Mouse (Mus musculus): ENCODE results near the gene Cd164l2. TPM values are rescaled to one million over a fixed set of nuclear protein-coding genes. Genes with fewer than 3 reads are reported as not detected.

Cd164l2 gene
- polyA plus RNA-seq, 1 experiment from 2014 or later, result 2.2 TPM

GRCm38 (mm10) chr4:133227636-133228035 is 15.7 kb downstream of the Cd164l2 start:
- ATAC-seq (ENCODE audit: insufficient number of reproducible peaks, insufficient read depth, low FRiP score, low TSS enrichment), result no peak
- Histone ChIP-seq H3K27ac (no peak overlapping the region), H3K9ac (no peak overlapping the region), H3K4me3 (no peak overlapping the region), H3K4me2 (replicated peaks) (no peak overlapping the region), H3K9me3 (no peaks in the 10 kb centered on the region), H3K27me3 (0 out of 2 replicates have a peak, but pooled peaks cover 3% of the 10 kb centered on the region), H3K4me1 (peaks cover 14% of the 10 kb centered on the region; the same call in 1 of the 2 replicates), H3K36me3 (no peaks in the 10 kb centered on the region)
- 51% methylated on average over 8 of the region's 8 CpGs for WGBS

DNA sequence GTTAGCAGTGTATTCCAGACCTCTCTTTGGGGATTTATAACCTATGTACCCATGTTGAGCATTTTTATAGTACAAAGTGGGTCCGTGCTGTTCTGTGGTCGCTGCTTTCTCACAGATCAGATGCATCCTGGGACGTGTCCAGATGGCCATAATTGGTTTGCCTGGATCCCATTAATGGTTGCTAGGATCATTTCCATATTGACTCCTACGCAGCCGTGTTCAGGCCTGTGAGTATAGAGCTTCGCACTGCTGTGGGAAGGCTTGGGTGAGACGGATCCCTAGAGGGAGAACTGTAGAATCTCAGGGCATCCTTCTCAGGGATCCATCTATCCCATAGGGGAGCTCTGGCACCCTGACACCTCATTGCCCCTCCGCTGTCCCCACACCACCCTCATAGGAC is 17.7 kb downstream of the Cd164l2 start:
- Histone ChIP-seq H3K36me3 (no peaks in the 10 kb centered on the region), H3K27ac (peak overlapping the region; percentile 30), H3K9ac (no peak overlapping the region), H3K27me3 (0 out of 2 replicates have a peak, but pooled peaks cover 3% of the 10 kb centered on the region), H3K4me3 (no peak overlapping the region), H3K4me2 (replicated peaks) (no peak overlapping the region), H3K4me1 (0 out of 2 replicates have a peak, but pooled peaks cover 6% of the 10 kb centered on the region), H3K9me3 (no peaks in the 10 kb centered on the region)
- 50% methylated on average over 8 of the region's 8 CpGs for WGBS
- no peak for ATAC-seq (ENCODE audit: insufficient number of reproducible peaks, insufficient read depth, low FRiP score, low TSS enrichment)

- no peak overlapping the region for H3K4me3 ChIP-seq
- no peaks in the 10 kb centered on the region for H3K36me3 ChIP-seq
- H3K27me3 ChIP-seq, result no peaks in the 10 kb centered on the region
- H3K4me1 ChIP-seq, result 0 out of 2 replicates have a peak, but pooled peaks cover 6% of the 10 kb centered on the region
- WGBS, result 49% methylated on average over 10 of the region's 10 CpGs
- no peak; the same call in 1 of the 2 replicates for ATAC-seq (ENCODE audit: insufficient number of reproducible peaks, insufficient read depth, low FRiP score, low TSS enrichment)
- H3K9me3 ChIP-seq, result no peaks in the 10 kb centered on the region
- no peak overlapping the region for H3K9ac ChIP-seq
- no peak overlapping the region for H3K27ac ChIP-seq
- H3K4me2 ChIP-seq (replicated peaks), result no peak overlapping the region
Observed at GRCm38 (mm10) chr4:133233285-133233976, 21.5 kb downstream of the Cd164l2 start.

DNA sequence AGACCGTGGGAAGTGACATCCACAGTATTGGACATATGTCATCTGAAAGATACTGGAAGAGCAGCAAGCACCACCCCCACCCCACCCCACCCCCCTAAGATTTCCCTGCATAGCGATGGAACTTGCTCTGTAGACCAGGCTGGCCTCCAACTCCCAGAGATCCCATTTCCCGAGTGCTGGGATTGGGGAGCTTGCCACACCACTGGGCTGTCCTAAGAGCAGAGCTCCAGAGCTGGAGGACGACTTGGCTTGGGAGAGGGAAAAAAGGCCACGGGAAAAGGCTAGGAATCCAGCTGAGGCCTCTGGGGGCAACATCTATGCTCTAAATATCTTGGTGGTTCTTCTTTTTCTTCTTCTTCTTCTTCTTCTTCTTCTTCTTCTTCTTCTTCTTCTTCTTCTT is 22.8 kb downstream of the Cd164l2 start:
- WGBS, result 68% methylated on average over 5 of the region's 5 CpGs
- no peaks in the 10 kb centered on the region for H3K9me3 ChIP-seq
- H3K27me3 ChIP-seq, result no peaks in the 10 kb centered on the region
- H3K4me2 ChIP-seq (replicated peaks), result no peak overlapping the region
- H3K4me3 ChIP-seq, result no peak overlapping the region
- H3K9ac ChIP-seq, result no peak overlapping the region
- H3K27ac ChIP-seq, result no peak overlapping the region
- H3K4me1 ChIP-seq, result 0 out of 2 replicates have a peak, but pooled peaks cover 3% of the 10 kb centered on the region
- no peaks in the 10 kb centered on the region for H3K36me3 ChIP-seq
- no peak for ATAC-seq (ENCODE audit: insufficient number of reproducible peaks, insufficient read depth, low FRiP score, low TSS enrichment)

DNA sequence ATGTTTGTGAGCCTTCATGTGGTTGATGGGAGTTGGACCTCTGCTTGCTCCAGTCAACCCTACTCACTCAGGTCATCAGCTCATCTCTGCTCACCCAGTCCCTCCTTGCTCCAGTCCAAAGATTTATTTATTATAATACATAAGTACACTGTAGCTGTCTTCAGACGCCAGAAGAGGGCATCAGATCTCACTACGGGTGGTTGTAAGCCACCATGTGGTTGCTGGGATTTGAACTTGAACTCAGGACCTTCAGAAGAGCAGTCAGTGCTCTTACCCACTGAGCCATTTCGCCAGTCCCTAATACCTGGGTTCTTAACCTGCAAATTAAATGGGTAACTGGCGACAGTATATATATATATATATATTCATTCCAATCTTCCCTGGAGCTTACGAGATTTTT is 23.5 kb downstream of the Cd164l2 start:
- no peak overlapping the region for H3K4me3 ChIP-seq
- H3K27ac ChIP-seq, result no peak overlapping the region
- no peak for ATAC-seq (ENCODE audit: insufficient number of reproducible peaks, insufficient read depth, low FRiP score, low TSS enrichment)
- peaks cover 2% of the 10 kb centered on the region; the same call in 1 of the 2 replicates for H3K4me1 ChIP-seq
- 82% methylated on average over 5 of the region's 5 CpGs for WGBS
- H3K4me2 ChIP-seq (replicated peaks), result no peak overlapping the region
- H3K9me3 ChIP-seq, result no peaks in the 10 kb centered on the region
- no peaks in the 10 kb centered on the region for H3K36me3 ChIP-seq
- H3K9ac ChIP-seq, result no peak overlapping the region
- peaks cover 3% of the 10 kb centered on the region; the same call in 1 of the 2 replicates for H3K27me3 ChIP-seq

DNA sequence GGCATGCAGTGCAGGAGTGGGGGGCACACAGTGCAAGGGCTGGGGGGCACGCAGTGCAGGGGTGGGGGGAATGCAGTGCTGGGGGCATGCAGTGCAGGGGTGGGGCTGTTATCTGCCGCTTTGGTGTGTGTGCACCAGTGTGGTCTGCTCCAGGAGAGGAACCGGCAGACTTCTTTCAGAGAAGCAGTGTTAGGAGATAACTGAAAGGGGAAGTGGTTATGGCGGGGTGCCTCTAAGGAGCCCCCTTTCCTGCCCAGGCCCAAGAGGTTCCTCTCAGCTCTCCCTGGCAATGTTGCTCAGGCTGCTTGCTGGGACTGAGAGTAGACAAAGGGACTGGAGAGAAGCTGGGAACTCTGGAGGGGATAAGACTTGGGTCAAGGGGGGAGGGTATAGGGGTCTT is 26.0 kb downstream of the Cd164l2 start:
- H3K27me3 ChIP-seq, result peaks cover 15% of the 10 kb centered on the region
- 77% methylated on average over 4 of the region's 4 CpGs for WGBS
- no peak overlapping the region for H3K9ac ChIP-seq
- no peak overlapping the region for H3K4me2 ChIP-seq (replicated peaks)
- H3K4me3 ChIP-seq, result no peak overlapping the region
- peaks cover 9% of the 10 kb centered on the region; the same call in 1 of the 2 replicates for H3K4me1 ChIP-seq
- H3K9me3 ChIP-seq, result no peaks in the 10 kb centered on the region
- H3K27ac ChIP-seq, result no peak overlapping the region
- no peaks in the 10 kb centered on the region for H3K36me3 ChIP-seq
- no peak for ATAC-seq (ENCODE audit: insufficient number of reproducible peaks, insufficient read depth, low FRiP score, low TSS enrichment)

DNA sequence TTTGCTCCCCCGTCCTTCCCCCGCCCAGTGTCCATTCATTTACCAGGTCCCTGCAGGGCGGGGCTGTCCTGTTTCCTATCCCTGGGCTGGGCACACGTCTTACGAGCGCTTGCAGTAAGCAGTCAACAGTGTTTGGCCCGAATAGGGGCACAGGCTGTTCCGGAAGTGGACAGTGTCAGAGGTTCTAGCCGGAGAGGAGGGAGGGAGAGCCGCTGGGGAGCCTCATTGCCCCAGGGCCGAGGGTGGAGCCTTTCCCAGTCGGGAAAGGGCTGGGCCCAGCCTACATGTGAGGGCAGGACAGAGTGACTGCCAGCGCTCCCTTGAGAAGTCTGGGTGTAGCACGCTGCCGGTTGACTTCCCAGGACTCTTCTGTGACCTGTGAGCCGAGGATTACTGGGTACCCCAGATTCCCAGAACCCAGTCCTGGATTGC is 28.6 kb downstream of the Cd164l2 start, which contains the start of gene Map3k6:
Map3k6 (plus strand) TSS at position 329 of the 432 bp plus-strand sequence.
- Histone ChIP-seq H3K9me3 (no peaks in the 10 kb centered on the region), H3K36me3 (no peaks in the 10 kb centered on the region), H3K27me3 (peaks cover 32% of the 10 kb centered on the region), H3K4me3 (peak within 1 kb of the TSS; percentile 55), H3K4me1 (peaks cover 9% of the 10 kb centered on the region; the same call in 1 of the 2 replicates), H3K27ac (0 out of 2 replicates have a peak within 1 kb of the TSS, but pooled peaks have one; percentile 3), H3K9ac (peak within 1 kb of the TSS; percentile 61), H3K4me2 (replicated peaks) (peak within 1 kb of the TSS; percentile 94)
- WGBS, result 3% methylated on average over 16 of the region's 16 CpGs
- ATAC-seq (ENCODE audit: insufficient number of reproducible peaks, insufficient read depth, low FRiP score, low TSS enrichment), result no peak

DNA sequence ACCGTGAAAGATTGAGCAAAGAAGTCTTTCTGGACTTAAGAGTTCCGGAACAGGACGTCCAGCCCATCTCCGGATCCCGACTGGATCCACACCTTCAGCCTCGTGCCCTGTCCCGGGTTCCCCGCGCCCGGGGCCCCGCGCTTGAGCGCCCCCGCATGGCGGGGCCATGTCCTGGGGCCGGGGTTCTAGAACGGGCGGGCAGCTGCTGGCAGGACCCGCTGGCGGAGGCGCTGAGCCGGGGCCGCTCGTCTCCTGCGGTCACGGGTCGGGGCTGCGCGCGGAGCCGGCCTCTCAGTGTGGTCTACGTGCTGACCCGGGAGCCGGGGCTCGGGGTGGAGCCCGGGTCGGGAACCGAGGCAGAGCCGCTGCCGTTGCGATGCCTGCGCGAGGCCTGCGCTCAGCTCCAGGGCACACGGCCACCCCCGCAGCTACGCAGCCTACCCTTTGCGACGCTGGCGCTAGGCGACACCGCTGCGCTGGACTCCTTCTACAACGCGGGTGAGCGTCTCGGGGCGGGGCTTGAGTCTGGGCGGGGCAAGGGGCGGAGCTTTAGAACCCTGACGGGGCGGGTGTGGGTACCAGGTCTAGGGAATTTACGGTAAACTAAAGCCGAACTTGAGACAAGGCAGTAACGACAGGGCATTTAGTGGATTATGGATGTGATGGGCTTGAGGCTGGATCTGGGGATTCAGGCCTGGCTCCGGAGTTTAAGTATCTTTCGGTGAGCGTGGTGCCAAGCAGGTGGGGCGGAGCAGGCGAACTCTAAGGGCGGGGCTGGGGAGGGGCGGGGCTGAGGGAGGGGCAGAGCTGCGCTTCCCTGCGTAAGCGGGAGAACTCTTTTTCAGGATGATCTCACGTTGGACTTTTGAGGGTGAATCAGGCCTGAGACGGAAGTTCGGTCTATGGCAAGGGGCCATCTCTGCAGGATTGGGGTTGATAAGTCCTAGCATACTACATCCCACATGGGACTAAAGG is 29.3 kb downstream of the Cd164l2 start:
- Histone ChIP-seq H3K36me3 (no peaks in the 10 kb centered on the region), H3K9me3 (no peaks in the 10 kb centered on the region), H3K4me1 (peaks cover 9% of the 10 kb centered on the region; the same call in 1 of the 2 replicates), H3K27me3 (peaks cover 37% of the 10 kb centered on the region), H3K27ac (0 out of 2 replicates have a peak overlapping the region, but pooled peaks have one; percentile 3), H3K4me3 (peak overlapping the region; percentile 55), H3K4me2 (replicated peaks) (peak overlapping the region; percentile 94), H3K9ac (peak overlapping the region; percentile 61)
- under 1% methylated on average over 78 of the region's 78 CpGs for WGBS
- ATAC-seq (ENCODE audit: insufficient number of reproducible peaks, insufficient read depth, low FRiP score, low TSS enrichment), result peak; percentile 83

DNA sequence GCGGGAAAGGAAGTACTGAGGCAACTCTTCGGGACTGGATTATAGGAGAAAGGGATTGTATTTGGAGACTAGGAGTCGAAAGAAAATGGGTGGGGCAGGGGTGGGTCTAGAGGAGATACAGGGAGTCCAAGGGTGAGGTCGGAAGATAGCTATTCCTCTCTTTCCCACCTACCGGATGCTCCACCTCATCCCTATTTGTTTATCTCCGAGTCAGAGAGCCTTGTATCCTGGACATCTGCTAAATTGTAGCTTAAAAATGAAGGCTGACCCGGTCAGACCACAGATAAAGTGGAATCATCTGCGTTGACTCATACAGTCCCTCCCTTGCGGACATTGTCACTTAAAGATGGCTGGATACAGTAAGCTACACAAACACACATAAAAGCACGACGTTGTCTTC is 30.0 kb downstream of the Cd164l2 start:
- Histone ChIP-seq H3K27ac (no peak overlapping the region), H3K4me1 (peaks cover 9% of the 10 kb centered on the region; the same call in 1 of the 2 replicates), H3K4me3 (peak overlapping the region; percentile 55), H3K9ac (peak overlapping the region; percentile 61; the same call in 1 of the 2 replicates), H3K4me2 (replicated peaks) (peak overlapping the region; percentile 94), H3K27me3 (peaks cover 44% of the 10 kb centered on the region), H3K36me3 (no peaks in the 10 kb centered on the region), H3K9me3 (no peaks in the 10 kb centered on the region)
- 32% methylated on average over 11 of the region's 11 CpGs for WGBS
- ATAC-seq (ENCODE audit: insufficient number of reproducible peaks, insufficient read depth, low FRiP score, low TSS enrichment), result no peak

- no peak for ATAC-seq (ENCODE audit: insufficient number of reproducible peaks, insufficient read depth, low FRiP score, low TSS enrichment)
- Histone ChIP-seq H3K27me3 (peaks cover 52% of the 10 kb centered on the region), H3K9me3 (no peaks in the 10 kb centered on the region), H3K27ac (no peak overlapping the region), H3K4me1 (peaks cover 9% of the 10 kb centered on the region; the same call in 1 of the 2 replicates), H3K4me3 (no peak overlapping the region), H3K36me3 (no peaks in the 10 kb centered on the region), H3K4me2 (replicated peaks) (no peak overlapping the region), H3K9ac (no peak overlapping the region)
- WGBS, result 60% methylated on average over 9 of the region's 9 CpGs
Observed at GRCm38 (mm10) chr4:133242710-133243109, 30.8 kb downstream of the Cd164l2 start.

- Histone ChIP-seq H3K36me3 (no peaks in the 10 kb centered on the region), H3K27ac (no peak overlapping the region), H3K9ac (no peak overlapping the region), H3K4me1 (peaks cover 9% of the 10 kb centered on the region; the same call in 1 of the 2 replicates), H3K4me2 (replicated peaks) (no peak overlapping the region), H3K9me3 (no peaks in the 10 kb centered on the region), H3K27me3 (peaks cover 60% of the 10 kb centered on the region), H3K4me3 (no peak overlapping the region)
- no peak for ATAC-seq (ENCODE audit: insufficient number of reproducible peaks, insufficient read depth, low FRiP score, low TSS enrichment)
- WGBS, result 40% methylated on average over 13 of the region's 13 CpGs
Observed at GRCm38 (mm10) chr4:133243538-133243937, 31.6 kb downstream of the Cd164l2 start.
